Mouse (Mus musculus): ENCODE measurements around the gene Map1s.

Gene Map1s

DNA sequence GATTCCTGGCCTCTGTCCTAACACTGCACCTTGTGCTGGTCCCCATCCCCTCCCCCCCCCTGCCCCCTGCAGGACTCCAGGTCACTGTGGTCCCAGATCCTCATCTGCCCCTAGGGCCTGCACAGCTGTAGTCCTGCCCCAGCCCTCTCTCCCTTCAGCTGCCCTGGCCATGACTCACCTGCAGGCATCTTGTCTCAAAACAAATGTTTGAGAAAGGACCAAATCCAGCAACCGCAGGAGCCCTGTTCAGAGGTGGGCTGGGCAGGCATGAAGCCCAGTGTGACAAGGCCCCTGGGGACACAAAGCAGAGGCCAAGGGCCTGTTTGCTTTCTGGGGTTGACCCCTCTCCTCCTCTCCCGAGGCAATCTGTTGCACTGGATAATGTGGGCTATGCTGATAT, 27.6 kb upstream of the Map1s start:
- no peak for DNase-seq (ENCODE audit: low spot score in 2 of 2)

- no peak for DNase-seq (ENCODE audit: low spot score in 2 of 2)
These were observed 26.2 kb upstream of the Map1s start for GRCm38 (mm10) chr8:70879500-70879899.

- peak in 1 of 2 experiments; percentile 48 for DNase-seq (ENCODE audit: low spot score in 2 of 2)
These were observed 25.6 kb upstream of the Map1s start for GRCm38 (mm10) chr8:70880126-70880525.

DNA sequence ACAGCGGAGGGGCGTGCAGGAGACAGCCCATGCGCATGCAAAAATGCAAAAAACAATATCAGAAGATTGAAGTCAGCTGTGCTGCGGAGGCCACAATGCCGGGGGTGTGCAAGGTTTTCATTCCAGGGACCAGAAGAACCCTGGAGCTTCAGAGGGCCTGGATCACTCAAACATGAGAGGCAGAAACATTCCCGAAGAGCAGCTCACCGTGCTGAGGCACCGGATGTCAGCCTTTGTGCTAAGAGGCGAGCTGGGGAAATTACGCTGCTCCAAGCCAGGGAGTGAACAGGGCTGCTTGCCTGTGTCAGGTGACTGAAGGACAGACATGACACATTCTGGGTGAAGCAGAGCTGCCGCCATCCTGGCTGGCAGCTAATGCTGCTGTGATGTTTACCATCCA, 25.2 kb upstream of the Map1s start:
- DNase-seq (ENCODE audit: low spot score in 2 of 2), result no peak

GRCm38 (mm10) chr8:70884186-70884585, 21.5 kb upstream of the Map1s start:
- DNase-seq (ENCODE audit: low spot score in 2 of 2), result peak in 1 of 2 experiments; percentile 27

- peak in 1 of 2 experiments; percentile 21 for DNase-seq (ENCODE audit: low spot score in 2 of 2)
These were observed 21.0 kb upstream of the Map1s start for GRCm38 (mm10) chr8:70884683-70885082.

DNA sequence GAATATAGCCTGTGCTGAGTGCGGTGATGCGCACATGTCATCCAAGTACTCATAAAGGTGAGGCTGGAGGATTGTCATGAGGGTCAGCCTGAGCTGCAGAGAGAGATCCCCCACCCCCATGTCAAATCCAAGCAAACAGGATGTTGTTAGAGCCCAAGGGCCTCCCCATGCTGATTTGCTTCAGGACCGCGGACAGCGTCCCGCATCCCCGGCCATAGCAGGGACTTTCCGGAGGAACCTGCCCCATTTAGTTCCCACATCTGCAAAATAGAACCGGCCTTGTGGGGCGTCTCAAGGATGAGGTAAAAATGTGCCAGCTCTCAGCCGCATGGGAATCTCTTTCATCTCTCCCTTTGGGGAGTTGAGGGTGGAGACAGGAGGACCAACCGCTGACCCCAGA, 20.1 kb upstream of the Map1s start:
- peak in 1 of 2 experiments; percentile 31 for DNase-seq (ENCODE audit: low spot score in 2 of 2)

DNA sequence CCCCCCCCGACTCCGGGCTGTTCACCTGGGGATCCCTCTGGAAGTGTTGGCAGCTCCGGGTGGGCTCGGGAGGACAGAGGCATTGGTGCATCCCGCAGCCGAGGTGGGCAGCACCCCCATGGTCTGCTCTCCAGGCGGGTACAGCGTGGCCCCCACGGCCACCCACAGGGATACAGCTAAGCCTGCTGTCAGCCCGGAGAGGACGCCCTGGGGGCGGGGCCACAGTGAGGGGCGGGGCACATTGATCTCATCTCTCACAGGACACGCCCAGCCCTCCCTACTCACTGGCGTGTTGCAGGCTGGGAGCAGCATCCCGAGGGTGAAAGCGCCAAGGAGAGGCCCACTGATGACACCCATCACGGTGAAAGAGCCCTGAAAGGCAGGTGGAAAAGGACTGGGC, 18.1 kb upstream of the Map1s start:
- peak in 1 of 2 experiments; percentile 61 for DNase-seq (ENCODE audit: low spot score in 2 of 2)

- DNase-seq (ENCODE audit: low spot score in 2 of 2), result peak in 1 of 2 experiments; percentile 26
These were observed 15.1 kb upstream of the Map1s start for GRCm38 (mm10) chr8:70890656-70891055.

GRCm38 (mm10) chr8:70891356-70891755, 14.4 kb upstream of the Map1s start:
- no peak for DNase-seq (ENCODE audit: low spot score in 2 of 2)

DNA sequence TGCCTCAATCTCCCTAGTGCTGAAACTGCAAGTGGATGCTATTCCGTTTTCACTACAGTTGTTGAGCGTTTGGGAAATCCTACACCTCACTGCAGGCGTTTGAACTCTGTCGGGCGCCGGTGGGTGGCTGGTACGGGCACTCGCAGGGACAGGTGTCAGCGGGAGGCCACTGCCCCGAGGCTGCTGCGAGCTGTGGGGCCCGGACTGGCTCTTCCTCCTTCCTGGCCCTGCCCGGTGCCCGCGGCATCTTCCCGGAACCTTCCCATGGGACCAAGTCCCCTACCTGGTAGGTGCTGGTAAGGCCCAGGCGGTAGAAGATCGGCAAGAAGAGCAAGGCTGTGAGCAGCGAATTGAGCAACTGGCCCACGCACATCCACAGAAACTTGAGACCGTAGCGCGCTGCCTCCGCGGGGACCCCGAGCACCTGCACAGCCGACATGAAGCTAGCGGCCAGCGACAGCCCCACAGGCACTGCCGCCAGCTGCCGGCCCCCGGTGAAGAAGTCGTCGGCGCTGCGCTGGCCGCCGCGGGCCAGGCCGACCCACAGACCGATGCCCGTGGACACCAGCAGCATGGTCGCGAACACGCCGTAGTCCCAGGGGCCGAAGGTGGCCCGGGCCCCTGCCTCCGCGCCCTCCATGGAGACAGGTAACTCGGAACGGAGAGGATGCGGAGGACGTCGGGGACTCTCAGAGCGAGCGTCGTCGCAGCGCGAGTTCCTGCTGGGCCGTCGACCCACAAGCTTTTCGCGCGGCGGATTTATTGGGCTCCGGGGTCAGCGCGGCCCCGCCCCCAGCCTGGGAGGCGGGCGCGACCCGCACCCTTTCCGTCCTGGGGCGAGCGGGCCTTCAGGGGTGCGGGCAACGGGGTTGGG, 13.5 kb upstream of the Map1s start, which contains the start of gene Slc5a5:
Gene Slc5a5 (minus strand): TSS at position 736 of the 874 bp plus-strand sequence.
- DNase-seq (ENCODE audit: low spot score in 2 of 2), result no peak

DNA sequence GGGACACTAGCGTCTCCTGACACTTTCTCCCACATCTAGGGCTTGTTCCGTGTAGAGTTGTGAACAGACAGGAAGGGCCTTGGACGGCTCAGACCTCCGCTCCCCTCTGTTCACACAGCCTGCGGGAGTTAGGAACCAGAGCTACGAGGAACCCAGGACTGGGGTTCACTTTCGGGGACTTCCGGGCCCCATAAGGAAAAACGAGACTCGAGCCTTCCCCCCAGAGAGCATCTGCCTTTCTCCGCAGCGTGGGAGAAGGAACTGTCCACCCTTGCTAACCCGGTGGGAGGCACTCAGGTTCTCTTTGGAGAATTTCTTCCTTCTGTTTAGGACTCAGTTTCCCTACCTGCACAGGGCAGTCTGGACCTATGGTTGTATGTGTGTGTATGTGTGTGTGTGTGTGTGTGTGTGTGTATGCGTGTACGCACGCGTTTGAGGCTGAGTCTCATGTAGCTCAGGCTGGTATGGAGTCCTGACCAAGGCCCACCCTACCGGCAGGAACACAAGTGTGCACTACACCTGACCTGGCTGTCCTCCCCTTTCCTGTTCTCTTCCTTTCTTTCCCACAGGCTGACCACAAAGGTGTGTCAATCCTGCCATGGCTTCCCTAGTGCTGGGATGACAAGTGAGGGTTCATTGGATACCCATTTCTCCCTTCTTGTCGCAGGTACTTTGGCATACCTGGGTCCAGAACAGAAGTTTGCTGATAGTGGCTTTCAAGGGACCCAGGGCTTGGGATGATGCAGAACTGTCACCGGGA, 12.7 kb upstream of the Map1s start:
- DNase-seq (ENCODE audit: low spot score in 2 of 2), result no peak

DNA sequence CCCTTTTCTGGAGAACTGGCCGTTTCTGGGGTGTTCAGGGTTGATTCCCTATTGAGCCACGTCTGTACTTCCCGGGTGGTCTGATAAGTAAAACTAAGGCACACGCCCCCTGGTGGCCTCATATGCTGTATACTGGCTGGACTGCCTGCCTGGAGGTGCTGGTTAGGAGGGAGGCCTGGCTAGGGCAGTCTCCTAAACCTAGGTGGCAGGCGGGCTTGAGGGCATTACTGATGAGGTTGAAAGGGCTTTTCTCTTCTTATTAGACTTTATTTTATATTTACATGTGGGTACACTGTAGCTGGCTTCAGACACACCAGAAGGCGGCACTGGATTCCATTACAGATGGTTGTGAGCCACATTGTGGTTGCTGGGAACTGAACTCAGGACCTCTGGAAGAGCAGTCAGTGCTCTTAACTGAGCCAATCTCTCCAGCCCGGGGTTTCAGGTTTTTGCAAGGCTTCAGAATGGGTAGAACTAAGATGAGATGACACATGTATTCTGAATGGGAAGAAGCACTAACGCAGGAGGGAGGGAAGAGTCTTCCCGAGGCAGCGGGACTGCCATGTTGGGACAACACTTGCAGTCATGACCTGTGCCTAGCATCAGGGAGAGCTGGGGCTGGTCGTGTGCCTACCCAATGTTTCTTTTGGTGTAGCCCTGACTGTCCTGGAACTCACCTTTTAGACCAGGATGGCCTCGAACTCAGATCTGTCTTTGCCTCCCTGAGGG, 11.9 kb upstream of the Map1s start:
- DNase-seq (ENCODE audit: low spot score in 2 of 2), result peak; percentile 83 to 85

DNA sequence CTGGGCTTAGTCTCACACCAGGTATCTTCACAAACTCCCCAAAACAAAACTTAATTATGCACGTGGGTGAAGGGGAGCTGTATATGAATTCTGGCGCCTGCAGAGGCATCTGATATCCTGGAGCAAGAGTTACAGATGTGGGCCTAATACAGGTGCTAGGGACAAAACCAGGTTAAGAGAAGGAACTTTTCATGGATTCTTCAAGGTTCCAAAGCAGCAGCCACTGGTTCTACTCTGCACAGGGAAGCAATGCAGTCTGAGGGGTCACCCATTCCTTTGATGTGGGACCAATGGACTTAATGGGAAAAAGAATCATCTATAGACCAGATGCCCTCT, 11.4 kb upstream of the Map1s start:
- DNase-seq (ENCODE audit: low spot score in 2 of 2), result no peak

DNA sequence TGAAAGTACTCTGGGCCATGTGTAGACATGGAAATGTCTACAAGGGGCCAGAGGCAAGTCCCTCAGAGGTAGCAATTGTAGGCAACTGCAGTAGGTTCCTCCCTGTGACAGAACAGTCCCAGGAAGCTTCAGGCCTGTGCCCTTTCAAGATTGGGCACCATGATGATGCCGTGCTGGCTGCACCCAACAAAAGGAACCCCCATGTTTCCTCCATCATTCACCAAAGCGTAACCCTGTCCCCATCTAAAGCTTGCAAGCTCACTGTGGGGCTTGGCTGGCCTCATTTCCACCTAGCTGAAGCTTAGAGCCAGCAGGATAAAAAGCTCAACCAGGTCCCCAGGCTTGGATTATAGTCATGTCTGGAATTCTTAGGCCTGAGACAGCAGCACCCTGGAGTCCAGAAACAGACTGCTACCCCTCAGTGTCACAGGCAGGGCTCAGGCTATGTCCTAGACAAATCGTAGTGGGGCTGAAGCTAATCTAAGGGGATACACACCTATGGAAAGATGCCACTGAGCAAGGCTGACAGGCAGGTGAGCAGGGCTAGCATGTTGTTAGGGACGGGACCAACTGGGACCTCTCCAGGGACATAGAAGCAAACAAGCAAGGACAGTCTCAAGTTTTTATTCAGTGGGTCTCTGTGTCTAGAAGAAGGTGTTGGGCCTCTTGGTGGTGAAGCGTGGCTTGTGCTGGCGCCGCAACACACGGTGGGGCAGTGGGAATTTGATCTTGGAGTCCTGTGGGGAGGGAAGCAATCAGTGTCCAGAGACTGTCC, 10.8 kb upstream of the Map1s start:
- DNase-seq (ENCODE audit: low spot score in 2 of 2), result no peak

DNA sequence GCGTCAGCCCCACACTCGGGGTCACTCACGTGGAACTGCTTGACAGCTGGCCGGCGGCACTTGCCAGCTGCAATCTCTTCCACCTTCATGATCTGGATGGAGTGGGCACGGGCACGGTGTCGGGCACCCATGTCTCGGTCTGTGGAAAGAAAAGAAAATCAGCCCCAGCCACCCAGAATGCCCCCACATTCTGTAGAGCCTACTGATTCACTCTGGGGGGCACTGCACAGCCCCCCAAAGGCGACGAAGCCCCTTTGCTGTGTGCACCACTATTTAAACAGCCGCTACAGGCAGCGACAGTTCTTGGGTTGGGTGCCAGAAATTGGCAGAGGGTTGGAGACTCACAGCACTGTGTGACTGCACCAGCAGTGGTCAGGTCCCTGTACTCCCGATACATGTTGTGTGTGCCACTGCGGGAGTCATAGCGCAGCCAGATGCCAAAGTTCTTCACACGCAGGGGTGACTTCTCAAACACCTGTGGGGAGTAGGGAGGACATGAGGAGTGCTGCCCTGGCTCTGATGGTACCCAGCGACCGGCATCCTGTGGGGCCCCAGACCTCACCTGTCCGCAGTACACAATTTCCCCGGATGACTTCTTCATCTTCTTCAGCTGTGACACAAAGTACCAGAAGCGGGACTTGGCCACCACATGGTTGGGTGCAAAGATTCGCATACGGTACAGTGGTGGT, 10.0 kb upstream of the Map1s start:
- peak in 1 of 2 experiments; percentile 27 for DNase-seq (ENCODE audit: low spot score in 2 of 2)

- peak in 1 of 2 experiments; percentile 26 for DNase-seq (ENCODE audit: low spot score in 2 of 2)
These were observed 9.3 kb upstream of the Map1s start for GRCm38 (mm10) chr8:70896316-70897020.

DNA sequence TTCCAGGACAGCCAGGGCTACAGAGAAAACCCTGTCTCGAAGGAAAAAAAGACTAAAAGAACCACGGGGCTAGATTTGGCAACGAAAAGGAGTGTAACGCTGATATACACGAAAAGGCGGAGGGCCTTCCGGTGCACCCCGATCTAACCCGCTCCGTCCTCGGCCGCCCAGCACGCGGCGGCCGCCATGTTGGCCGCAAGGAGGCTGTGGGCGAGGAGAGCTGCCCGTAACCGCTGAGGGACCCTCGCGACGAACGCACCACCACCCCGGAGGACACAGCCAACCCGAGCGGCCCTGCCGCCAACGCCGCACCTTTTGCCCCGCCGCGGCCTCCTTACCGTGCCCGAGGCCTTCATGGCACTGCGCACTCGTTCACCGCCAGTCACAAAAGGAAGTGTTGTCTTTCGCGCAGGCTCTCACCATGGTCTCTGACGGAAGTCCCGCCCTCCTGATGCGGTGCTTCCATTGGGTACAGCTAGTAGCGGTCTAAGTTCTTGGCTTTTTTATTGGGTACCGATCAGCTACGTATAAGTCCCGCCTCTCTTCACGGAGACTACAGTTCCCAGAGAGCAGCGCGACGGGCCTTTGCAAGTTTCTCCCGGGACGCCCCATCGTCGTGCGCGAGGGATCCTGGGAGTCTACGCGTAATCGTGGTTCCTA, 8.6 kb upstream of the Map1s start, which contains the start of gene Rpl18a:
Gene Rpl18a (minus strand): TSS at position 392 of the 660 bp plus-strand sequence.
- peak; percentile 97 to 99 for DNase-seq (ENCODE audit: low spot score in 2 of 2)

DNA sequence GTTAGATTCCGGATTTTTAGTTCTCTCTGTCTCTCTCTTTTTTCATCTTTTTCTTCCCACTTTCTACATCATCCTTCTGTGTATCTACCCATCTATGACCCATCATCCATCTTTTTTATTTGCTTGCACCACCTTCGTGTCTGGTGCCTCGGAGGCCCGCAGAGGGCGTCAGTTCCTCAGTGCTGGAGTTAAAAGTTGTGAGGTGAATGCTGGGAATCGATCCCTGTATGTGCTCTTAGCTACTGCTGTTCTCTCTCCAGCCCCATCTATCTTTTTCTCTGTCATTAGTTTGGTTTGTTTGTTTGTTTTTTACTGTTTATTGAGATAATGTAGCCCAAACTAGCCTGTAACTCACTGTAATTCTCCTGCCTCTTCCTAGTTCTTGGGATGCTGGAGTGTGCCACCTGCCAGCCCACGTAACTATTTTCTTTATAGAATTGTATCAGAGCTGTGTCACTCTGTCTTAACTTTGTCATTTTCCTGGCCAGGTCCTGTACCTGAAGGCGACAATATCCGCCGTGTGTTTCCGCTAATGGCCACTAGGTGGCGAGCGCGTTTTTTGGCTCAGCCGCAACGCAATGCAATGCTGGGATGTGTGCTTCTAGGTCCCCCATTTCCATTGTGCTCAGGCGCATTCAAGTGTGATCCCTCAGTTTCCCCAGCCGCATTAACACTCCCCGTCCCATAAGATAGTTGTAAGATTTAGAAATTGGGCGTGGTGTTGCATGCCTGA, 7.9 kb upstream of the Map1s start:
- peak; percentile 88 to 89 for DNase-seq (ENCODE audit: low spot score in 2 of 2)

All from right cerebral cortex, postnatal 10 days (tissue).